In genomic region chr14:115228075-115228474, GRCm38 (mm10) we compare ENCODE assay signal across 22 mouse cellular contexts.
"Had no signal": no experiment of that assay in that cellular context is flagged by ENCODE, and none has a peak within 500 bp of the region (broad histone marks: within the 10 kb centered on the region; RNA-seq: fewer than 3 reads in every experiment).

No protein-coding gene starts in this region.

- H3K9ac ChIP-seq: liver, embryonic 13.5 days; liver, embryonic 15.5 days; liver, postnatal 0 days; lung, embryonic 15.5 days; midbrain, embryonic 12.5 days; neural tube, embryonic 13.5 days; neural tube, embryonic 15.5 days; stomach, embryonic 15.5 days had no signal

- H3K27me3 ChIP-seq: liver, embryonic 13.5 days; liver, embryonic 15.5 days; lung, embryonic 15.5 days; midbrain, embryonic 12.5 days; neural tube, embryonic 13.5 days; neural tube, embryonic 15.5 days; stomach, embryonic 15.5 days had no signal

- DNase-seq: liver, embryonic 13.5 days; liver, postnatal 0 days; lung, adult 2 months; lung, postnatal 14 days; lung, postnatal 36 days; midbrain, embryonic 14.5 days; right cerebral cortex, postnatal 14 days; thymus, adult 18-20 months; thymus, postnatal 14 days; thymus, postnatal 36 days had no signal

- H3K4me2 ChIP-seq: liver, embryonic 13.5 days; liver, embryonic 15.5 days; lung, embryonic 15.5 days; midbrain, embryonic 12.5 days; neural tube, embryonic 13.5 days; neural tube, embryonic 15.5 days; stomach, embryonic 15.5 days had no signal

- ATAC-seq: liver, postnatal 0 days; lung, postnatal 0 days; midbrain, embryonic 16.5 days had no signal

- H3K36me3 ChIP-seq: liver, embryonic 13.5 days; liver, embryonic 15.5 days; lung, embryonic 15.5 days; midbrain, embryonic 10.5 days; midbrain, embryonic 12.5 days; neural tube, embryonic 13.5 days; neural tube, embryonic 15.5 days; stomach, embryonic 15.5 days had no signal

- H3K9me3 ChIP-seq: liver, embryonic 13.5 days; liver, embryonic 15.5 days; lung, embryonic 15.5 days; midbrain, embryonic 10.5 days; midbrain, embryonic 12.5 days; neural tube, embryonic 13.5 days; neural tube, embryonic 15.5 days; stomach, embryonic 15.5 days had no signal

- H3K4me3 ChIP-seq: liver, embryonic 13.5 days; liver, embryonic 15.5 days; lung, embryonic 15.5 days; midbrain, embryonic 10.5 days; midbrain, embryonic 12.5 days; myocyte; neural tube, embryonic 13.5 days; neural tube, embryonic 15.5 days; stomach, embryonic 15.5 days had no signal

- H3K4me1 ChIP-seq: liver, embryonic 13.5 days; liver, embryonic 15.5 days; lung, embryonic 15.5 days; midbrain, embryonic 10.5 days; midbrain, embryonic 12.5 days; neural tube, embryonic 13.5 days; neural tube, embryonic 15.5 days; stomach, embryonic 15.5 days had no signal

- H3K27ac ChIP-seq: liver, embryonic 13.5 days; liver, embryonic 15.5 days; lung, embryonic 15.5 days; macrophage; midbrain, embryonic 10.5 days; midbrain, embryonic 12.5 days; neural tube, embryonic 13.5 days; neural tube, embryonic 15.5 days; stomach, embryonic 15.5 days; stomach, postnatal 0 days had no signal
